Mouse (Mus musculus) retina, postnatal 1 day (tissue): Measurements from ENCODE around the gene Gm2115.
A peak's percentile ranks its signal among the peaks of the same experiment; 100 is the strongest.

Experiments used
- DNase-seq: peaks from one replicate; pipeline ENCODE4 v3.0.0-alpha.2; 2012

Gene Gm2115

GRCm38 (mm10) chr7:84586360-84587100, 57.8 kb downstream of the Gm2115 start:
- DNase-seq: no peak

DNA sequence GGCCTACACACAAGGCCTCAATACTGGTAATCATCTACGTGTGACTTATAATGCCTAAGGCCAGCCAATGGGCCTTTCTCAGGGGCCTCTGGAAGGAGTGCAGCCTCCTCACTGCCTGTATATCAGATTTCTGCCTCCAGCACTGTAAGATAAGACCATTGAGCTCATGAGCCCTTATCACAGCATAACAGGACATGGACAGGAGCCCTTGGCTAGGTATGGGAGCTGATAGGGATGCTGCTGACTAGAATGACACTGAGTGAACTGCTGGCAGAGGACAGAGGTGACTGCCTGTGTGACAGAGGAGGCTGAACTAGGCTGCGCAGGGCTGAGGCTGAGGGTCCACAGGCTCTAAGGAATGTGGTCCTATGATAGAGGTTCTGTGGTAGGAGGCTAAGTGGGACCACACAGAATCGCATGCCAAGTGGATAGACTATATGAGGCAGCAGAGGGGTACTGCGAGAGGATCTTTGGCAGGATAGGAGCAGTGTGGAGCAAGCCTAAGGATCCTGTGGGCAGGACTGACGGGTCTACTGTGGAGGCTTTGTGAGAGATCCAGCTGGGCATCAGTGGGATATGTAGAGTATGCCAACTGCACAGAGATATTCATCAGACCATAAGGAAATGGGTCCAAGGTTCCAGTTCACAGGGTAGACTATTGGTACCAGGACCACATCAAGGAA, 58.5 kb downstream of the Gm2115 start:
- DNase-seq: no peak

DNA sequence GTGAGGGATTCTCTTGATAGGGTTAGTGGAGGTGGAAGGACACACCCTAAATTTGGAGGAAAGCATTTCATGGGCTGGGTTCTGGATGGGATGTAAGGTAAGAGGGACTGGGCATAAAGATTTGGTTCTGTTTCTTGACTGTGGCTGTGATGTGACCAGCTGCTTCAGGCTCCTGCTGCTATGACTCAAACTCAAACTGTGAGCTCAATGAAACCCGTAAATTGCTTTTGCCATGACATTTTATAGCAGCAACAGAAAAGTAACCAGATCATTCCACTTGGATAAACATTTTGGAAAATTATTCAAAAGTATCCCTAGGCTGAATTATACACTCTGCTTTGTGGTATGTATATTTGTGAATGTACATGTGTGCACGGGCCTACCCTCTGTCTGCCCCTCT, 61.9 kb downstream of the Gm2115 start:
- no peak for DNase-seq

GRCm38 (mm10) chr7:84591347-84591746, 62.6 kb downstream of the Gm2115 start:
- no peak for DNase-seq

- peak; percentile 89 for DNase-seq
Observed at GRCm38 (mm10) chr7:84594087-84594916, 65.5 kb downstream of the Gm2115 start.

DNA sequence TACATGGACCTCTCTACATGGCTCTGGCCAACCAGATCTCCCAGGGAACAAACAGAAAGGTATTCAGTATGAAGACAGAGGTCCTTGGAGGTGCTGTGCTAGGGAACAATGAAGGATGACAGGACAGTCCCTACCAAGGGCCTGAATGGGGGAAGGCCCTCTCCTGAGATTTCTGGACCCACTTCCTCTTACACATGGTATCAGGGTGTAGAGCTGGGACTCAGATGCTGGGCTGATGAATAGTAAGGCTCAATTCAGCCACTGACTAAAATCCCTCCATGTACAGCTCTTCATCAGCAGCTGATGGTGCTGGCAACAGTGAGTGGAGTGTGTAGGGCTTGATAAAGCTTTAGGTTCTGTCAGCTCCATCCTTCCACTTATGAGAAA, 66.2 kb downstream of the Gm2115 start:
- no peak for DNase-seq

DNA sequence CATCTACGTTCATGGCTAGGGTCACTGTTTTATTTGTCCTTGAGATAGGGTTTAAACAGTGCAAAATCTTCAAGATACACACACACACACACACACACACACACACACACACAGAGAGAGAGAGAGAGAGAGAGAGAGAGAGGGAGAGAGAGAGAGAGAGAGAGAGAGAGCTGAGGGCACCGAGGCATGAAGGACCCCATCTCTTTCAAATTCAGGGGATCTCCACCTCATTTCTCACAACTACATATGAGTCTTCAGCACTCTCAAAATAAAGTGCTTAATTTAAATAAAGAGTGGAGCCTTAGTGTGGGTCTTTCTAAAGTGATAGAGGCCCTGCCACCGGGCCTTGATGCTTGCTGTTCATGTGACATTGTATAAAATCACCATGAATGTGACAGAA, 67.2 kb downstream of the Gm2115 start:
- no peak for DNase-seq

GRCm38 (mm10) chr7:84596633-84597032, 67.9 kb downstream of the Gm2115 start:
- DNase-seq: no peak

- DNase-seq: no peak
Observed at GRCm38 (mm10) chr7:84600631-84601030, 71.9 kb downstream of the Gm2115 start.

- no peak for DNase-seq
Observed at GRCm38 (mm10) chr7:84601331-84601730, 72.6 kb downstream of the Gm2115 start.

GRCm38 (mm10) chr7:84604501-84604900, 75.7 kb downstream of the Gm2115 start:
- DNase-seq: no peak

DNA sequence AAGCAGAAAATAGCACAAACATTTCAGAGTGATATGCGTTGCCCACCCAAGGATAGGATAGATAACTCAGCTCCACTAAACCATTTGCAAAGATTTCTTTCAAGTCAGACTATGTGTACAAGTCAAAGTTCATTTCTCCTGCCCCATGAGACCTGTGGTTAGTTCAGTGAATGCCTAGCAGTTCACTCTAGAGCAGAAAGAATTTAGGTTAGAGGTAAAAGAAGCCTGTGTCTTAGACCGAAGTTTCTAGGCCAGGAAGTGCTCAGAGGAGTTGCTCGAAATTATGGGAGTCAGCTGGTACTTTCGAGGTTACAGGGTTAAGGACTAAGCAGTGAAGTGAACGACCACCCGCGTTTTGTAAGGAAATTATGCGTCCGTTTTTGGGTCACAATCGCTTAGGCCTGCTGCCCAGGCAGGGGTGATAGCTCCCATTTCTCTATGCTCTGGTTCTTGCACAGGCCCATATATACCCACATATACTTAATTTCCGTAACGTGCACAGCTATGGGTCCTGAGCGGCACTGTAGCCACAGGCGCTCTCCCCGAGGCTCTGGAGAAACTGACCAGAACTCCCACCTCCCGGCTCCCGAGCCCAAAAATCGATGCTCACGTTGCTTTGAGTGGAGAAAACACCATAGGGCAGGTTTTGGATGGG, 76.4 kb downstream of the Gm2115 start:
- peak; percentile 23 for DNase-seq

DNA sequence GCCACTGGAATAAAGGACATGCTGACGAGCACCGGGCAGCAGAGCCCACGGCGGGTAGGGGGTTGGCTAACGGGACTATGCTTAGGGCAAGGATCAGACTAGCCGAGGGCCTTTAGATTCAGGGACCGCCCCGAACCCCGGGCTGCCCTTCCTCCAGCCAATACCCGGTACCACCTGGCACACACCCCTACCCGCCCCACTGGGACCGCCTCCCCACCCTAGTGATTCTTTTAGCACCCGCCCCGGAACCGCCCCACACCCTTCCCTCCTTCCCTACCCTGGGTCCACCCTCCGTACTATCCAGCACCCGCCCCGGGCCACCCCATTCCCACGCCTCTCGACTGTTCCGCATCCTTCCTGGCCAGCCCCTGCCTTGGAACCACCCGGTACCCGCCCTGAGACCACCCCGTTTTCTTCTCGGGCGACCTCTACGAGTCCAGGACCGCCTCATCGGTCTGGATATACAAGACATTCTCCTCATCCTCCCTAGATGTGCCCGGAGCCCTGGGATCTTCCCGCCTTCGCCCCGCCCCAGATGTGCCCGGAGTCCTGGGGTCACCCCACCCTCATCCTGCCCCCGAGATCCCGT, 77.0 kb downstream of the Gm2115 start:
- peak; percentile 69 for DNase-seq

GRCm38 (mm10) chr7:84606293-84606749, 77.6 kb downstream of the Gm2115 start, which contains the start of gene Fah:
Fah (minus strand) TSS chr7:84606722.
- peak; percentile 93 for DNase-seq

DNA sequence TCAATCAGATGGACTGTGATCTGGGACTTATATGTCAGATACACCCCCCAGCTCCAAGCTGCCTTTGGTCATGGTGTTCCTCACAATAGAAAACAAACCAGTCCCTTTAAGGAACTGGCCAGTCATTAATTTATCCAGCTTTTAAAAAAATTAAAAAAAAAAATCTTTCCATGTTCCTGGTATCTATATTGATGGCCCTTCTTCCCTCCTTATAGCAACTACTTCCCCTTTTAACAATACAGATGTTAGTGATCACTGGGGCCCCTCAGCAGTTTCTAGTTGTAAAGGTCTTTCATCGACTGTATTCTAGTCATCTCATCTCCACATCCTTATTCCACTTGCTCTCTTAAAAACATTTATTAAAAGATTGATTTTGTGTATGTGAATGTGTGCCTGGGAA, 82.9 kb downstream of the Gm2115 start:
- DNase-seq: no peak

DNA sequence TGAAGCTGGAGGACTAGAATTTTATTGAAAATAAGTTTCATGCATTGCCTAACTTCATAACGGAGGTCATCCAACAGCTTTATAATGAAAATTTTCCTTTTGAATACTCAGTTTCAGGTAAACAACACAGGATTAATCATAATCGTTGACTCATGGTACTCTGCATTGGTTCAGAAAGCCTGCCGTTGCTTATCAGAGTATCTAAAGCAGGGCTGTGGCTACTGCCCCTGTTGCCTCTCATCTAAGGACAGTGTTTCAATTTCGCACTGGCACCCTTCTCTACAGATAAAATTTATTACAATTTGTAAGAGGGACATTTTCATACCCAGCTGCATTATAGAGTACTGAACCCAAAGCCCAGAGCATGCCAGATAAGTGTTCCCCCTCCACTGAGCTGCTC, 83.7 kb downstream of the Gm2115 start:
- DNase-seq: no peak

DNA sequence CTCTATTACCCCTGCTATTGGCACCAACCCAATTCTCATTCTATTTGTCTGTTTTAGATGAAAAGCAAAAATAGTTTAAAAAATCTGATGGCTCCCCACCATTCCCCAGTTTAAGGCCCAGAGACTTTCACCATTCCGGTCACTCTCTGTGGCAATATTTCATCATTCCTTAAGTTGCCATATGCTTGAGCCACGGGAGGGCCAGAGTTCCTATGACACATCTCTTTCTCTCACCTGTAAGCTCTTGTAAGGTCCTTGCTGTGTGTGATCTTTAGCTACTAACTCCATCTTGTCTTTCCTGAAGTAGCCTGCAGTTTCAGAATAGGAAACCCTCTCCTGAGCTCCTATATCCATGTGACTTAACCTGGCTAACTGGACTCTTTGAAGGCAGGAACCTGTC, 90.2 kb downstream of the Gm2115 start:
- DNase-seq: no peak

DNA sequence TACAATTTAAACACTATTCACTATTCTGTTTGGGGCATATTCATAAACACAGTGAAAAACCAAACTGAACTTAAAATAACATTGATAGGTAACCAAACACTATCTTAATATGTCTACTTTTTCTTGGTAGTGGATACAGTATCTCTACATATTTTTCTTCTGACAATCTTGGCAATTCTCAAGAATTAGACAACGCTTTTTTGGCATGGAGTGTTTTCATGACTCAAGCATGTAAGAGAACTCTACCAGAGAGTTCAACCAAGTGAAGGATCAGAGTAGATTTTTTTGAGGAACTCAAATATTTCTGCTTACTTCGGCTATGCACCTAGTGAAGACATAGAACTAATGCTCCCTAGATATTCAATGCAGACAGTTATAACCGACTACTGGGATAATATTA, 92.2 kb downstream of the Gm2115 start:
- DNase-seq: no peak

GRCm38 (mm10) chr7:84623718-84624117, 95.0 kb downstream of the Gm2115 start:
- DNase-seq: no peak

DNA sequence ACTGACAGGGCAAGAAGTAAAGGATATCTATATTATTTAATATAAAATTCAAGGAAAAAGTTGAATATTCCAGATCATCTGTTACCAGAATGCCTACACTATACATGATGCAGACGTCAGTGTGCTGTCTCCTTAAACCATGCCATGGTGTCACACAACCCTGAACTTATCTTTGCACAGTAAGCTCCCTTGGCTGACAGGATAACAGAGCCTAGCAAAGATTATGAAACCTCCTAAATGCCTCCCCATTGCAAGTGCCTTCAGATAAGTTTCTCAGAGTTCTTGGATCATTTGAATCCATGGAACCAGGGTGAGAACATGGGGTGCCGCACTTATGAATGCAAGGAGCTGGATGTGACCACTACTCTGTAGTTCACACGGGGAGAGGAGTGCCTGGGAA, 103.1 kb downstream of the Gm2115 start:
- DNase-seq: no peak
